Mouse (Mus musculus): ENCODE data around the gene Cacna2d3. TPM values are rescaled to one million over a fixed set of nuclear protein-coding genes. Genes with fewer than 3 reads are reported as not detected.

Cacna2d3 gene
- polyA plus RNA-seq, 1 experiment from 2014 or later, result 37.5 TPM

GRCm38 (mm10) chr14:29558440-29558839 lies 163.2 kb downstream of the Cacna2d3 start:
- no peak overlapping the region for H3K9ac ChIP-seq
- no peaks in the 10 kb centered on the region for H3K9me3 ChIP-seq (replicated peaks)
- ATAC-seq (ENCODE audit: insufficient number of reproducible peaks, low FRiP score, low TSS enrichment, low read depth), result no peak
- H3K27me3 ChIP-seq, result no peaks in the 10 kb centered on the region
- H3K4me3 ChIP-seq (replicated peaks), result no peak overlapping the region
- H3K4me2 ChIP-seq (replicated peaks), result no peak overlapping the region
- H3K27ac ChIP-seq (replicated peaks), result no peak overlapping the region
- WGBS, result 78% methylated on average over 8 of the region's 8 CpGs
- H3K36me3 ChIP-seq, result no peaks in the 10 kb centered on the region
- H3K4me1 ChIP-seq, result no peaks in the 10 kb centered on the region

- 88% methylated on average over 3 of the region's 3 CpGs for WGBS
- no peak overlapping the region for H3K9ac ChIP-seq
Measured at GRCm38 (mm10) chr14:29556152-29556551, 165.5 kb downstream of the Cacna2d3 start.

GRCm38 (mm10) chr14:29552471-29552870 lies 169.2 kb downstream of the Cacna2d3 start:
- no peak for ATAC-seq (ENCODE audit: insufficient number of reproducible peaks, low FRiP score, low TSS enrichment, low read depth)
- H3K4me3 ChIP-seq (replicated peaks), result no peak overlapping the region
- no peaks in the 10 kb centered on the region for H3K9me3 ChIP-seq (replicated peaks)
- H3K36me3 ChIP-seq, result no peaks in the 10 kb centered on the region
- WGBS, result 84% methylated on average over 5 of the region's 5 CpGs
- H3K4me2 ChIP-seq (replicated peaks), result no peak overlapping the region
- H3K9ac ChIP-seq, result no peak overlapping the region
- H3K27ac ChIP-seq (replicated peaks), result no peak overlapping the region
- no peaks in the 10 kb centered on the region for H3K27me3 ChIP-seq
- H3K4me1 ChIP-seq, result no peaks in the 10 kb centered on the region

More at GRCm38 (mm10) chr14:29556152-29556551, 165.5 kb downstream of the Cacna2d3 start:
- H3K9me3 ChIP-seq (replicated peaks), result no peaks in the 10 kb centered on the region
- H3K4me2 ChIP-seq (replicated peaks), result no peak overlapping the region
- no peaks in the 10 kb centered on the region for H3K27me3 ChIP-seq
- ATAC-seq (ENCODE audit: insufficient number of reproducible peaks, low FRiP score, low TSS enrichment, low read depth), result no peak
- no peaks in the 10 kb centered on the region for H3K4me1 ChIP-seq
- H3K36me3 ChIP-seq, result no peaks in the 10 kb centered on the region
- no peak overlapping the region for H3K27ac ChIP-seq (replicated peaks)
- no peak overlapping the region for H3K4me3 ChIP-seq (replicated peaks)

- H3K36me3 ChIP-seq, result no peaks in the 10 kb centered on the region
- no peak overlapping the region for H3K27ac ChIP-seq (replicated peaks)
- no peak overlapping the region for H3K9ac ChIP-seq
- no peaks in the 10 kb centered on the region for H3K4me1 ChIP-seq
- H3K4me2 ChIP-seq (replicated peaks), result no peak overlapping the region
- H3K9me3 ChIP-seq (replicated peaks), result no peaks in the 10 kb centered on the region
- no peaks in the 10 kb centered on the region for H3K27me3 ChIP-seq
- H3K4me3 ChIP-seq (replicated peaks), result no peak overlapping the region
- no peak for ATAC-seq (ENCODE audit: insufficient number of reproducible peaks, low FRiP score, low TSS enrichment, low read depth)
- WGBS, result 79% methylated on average over 5 of the region's 5 CpGs
Measured at GRCm38 (mm10) chr14:29548646-29549045, 173.0 kb downstream of the Cacna2d3 start.

GRCm38 (mm10) chr14:29530516-29530915 lies 191.1 kb downstream of the Cacna2d3 start:
- no peak overlapping the region for H3K4me2 ChIP-seq (replicated peaks)
- H3K36me3 ChIP-seq, result no peaks in the 10 kb centered on the region
- H3K9me3 ChIP-seq (replicated peaks), result no peaks in the 10 kb centered on the region
- no peaks in the 10 kb centered on the region for H3K27me3 ChIP-seq
- H3K27ac ChIP-seq (replicated peaks), result no peak overlapping the region
- no peak overlapping the region for H3K4me3 ChIP-seq (replicated peaks)
- 0 out of 2 replicates have a peak, but pooled peaks cover 1% of the 10 kb centered on the region for H3K4me1 ChIP-seq
- H3K9ac ChIP-seq, result no peak overlapping the region
- 58% methylated on average over 3 of the region's 3 CpGs for WGBS
- ATAC-seq (ENCODE audit: insufficient number of reproducible peaks, low FRiP score, low TSS enrichment, low read depth), result no peak

- Histone ChIP-seq H3K9ac (no peak overlapping the region), H3K27me3 (no peaks in the 10 kb centered on the region), H3K4me2 (replicated peaks) (no peak overlapping the region), H3K27ac (replicated peaks) (no peak overlapping the region), H3K4me3 (replicated peaks) (no peak overlapping the region), H3K4me1 (0 out of 2 replicates have a peak, but pooled peaks cover 5% of the 10 kb centered on the region), H3K36me3 (no peaks in the 10 kb centered on the region), H3K9me3 (replicated peaks) (no peaks in the 10 kb centered on the region)
- ATAC-seq (ENCODE audit: insufficient number of reproducible peaks, low FRiP score, low TSS enrichment, low read depth), result no peak
- WGBS, result 60% methylated on average over 10 of the region's 10 CpGs
Measured at GRCm38 (mm10) chr14:29528696-29529095, 193.0 kb downstream of the Cacna2d3 start.

- no peak overlapping the region for H3K4me3 ChIP-seq (replicated peaks)
- H3K27ac ChIP-seq (replicated peaks), result no peak overlapping the region
- H3K9ac ChIP-seq, result no peak overlapping the region
- H3K9me3 ChIP-seq (replicated peaks), result no peaks in the 10 kb centered on the region
- no peak overlapping the region for H3K4me2 ChIP-seq (replicated peaks)
- no peak for ATAC-seq (ENCODE audit: insufficient number of reproducible peaks, low FRiP score, low TSS enrichment, low read depth)
- WGBS, result 45% methylated on average over 7 of the region's 7 CpGs
- H3K36me3 ChIP-seq, result no peaks in the 10 kb centered on the region
- no peaks in the 10 kb centered on the region for H3K4me1 ChIP-seq
- H3K27me3 ChIP-seq, result no peaks in the 10 kb centered on the region
Measured at GRCm38 (mm10) chr14:29519751-29520669, 201.7 kb downstream of the Cacna2d3 start.

GRCm38 (mm10) chr14:29502667-29503066 lies 219.0 kb downstream of the Cacna2d3 start:
- no peak overlapping the region for H3K9ac ChIP-seq
- H3K4me2 ChIP-seq (replicated peaks), result no peak overlapping the region
- no peak for ATAC-seq (ENCODE audit: insufficient number of reproducible peaks, low FRiP score, low TSS enrichment, low read depth)
- H3K27ac ChIP-seq (replicated peaks), result no peak overlapping the region
- no peak overlapping the region for H3K4me3 ChIP-seq (replicated peaks)
- no peaks in the 10 kb centered on the region for H3K9me3 ChIP-seq (replicated peaks)
- no peaks in the 10 kb centered on the region for H3K36me3 ChIP-seq
- 66% methylated on average over 5 of the region's 5 CpGs for WGBS
- no peaks in the 10 kb centered on the region; the same call in 1 of the 2 replicates for H3K4me1 ChIP-seq
- no peaks in the 10 kb centered on the region for H3K27me3 ChIP-seq

- Histone ChIP-seq H3K9me3 (replicated peaks) (no peaks in the 10 kb centered on the region), H3K27ac (replicated peaks) (no peak overlapping the region), H3K4me2 (replicated peaks) (no peak overlapping the region), H3K4me3 (replicated peaks) (no peak overlapping the region), H3K4me1 (no peaks in the 10 kb centered on the region; the same call in 1 of the 2 replicates), H3K9ac (no peak overlapping the region), H3K27me3 (no peaks in the 10 kb centered on the region), H3K36me3 (no peaks in the 10 kb centered on the region)
- WGBS, result 57% methylated on average over 8 of the region's 8 CpGs
- ATAC-seq (ENCODE audit: insufficient number of reproducible peaks, low FRiP score, low TSS enrichment, low read depth), result no peak
Measured at GRCm38 (mm10) chr14:29498546-29499290, 222.9 kb downstream of the Cacna2d3 start.

- Histone ChIP-seq H3K9me3 (replicated peaks) (no peaks in the 10 kb centered on the region), H3K27ac (replicated peaks) (no peak overlapping the region), H3K4me2 (replicated peaks) (no peak overlapping the region), H3K27me3 (no peaks in the 10 kb centered on the region), H3K4me3 (replicated peaks) (no peak overlapping the region), H3K4me1 (no peaks in the 10 kb centered on the region; the same call in 1 of the 2 replicates), H3K9ac (no peak overlapping the region), H3K36me3 (no peaks in the 10 kb centered on the region)
- WGBS, result 90% methylated on average over 3 of the region's 3 CpGs
- ATAC-seq (ENCODE audit: insufficient number of reproducible peaks, low FRiP score, low TSS enrichment, low read depth), result no peak
Measured at GRCm38 (mm10) chr14:29496552-29496951, 225.1 kb downstream of the Cacna2d3 start.

GRCm38 (mm10) chr14:29491786-29492185 lies 229.9 kb downstream of the Cacna2d3 start:
- ATAC-seq (ENCODE audit: insufficient number of reproducible peaks, low FRiP score, low TSS enrichment, low read depth), result no peak
- Histone ChIP-seq H3K27ac (replicated peaks) (no peak overlapping the region), H3K4me3 (replicated peaks) (no peak overlapping the region), H3K4me1 (no peaks in the 10 kb centered on the region), H3K4me2 (replicated peaks) (no peak overlapping the region), H3K9ac (no peak overlapping the region), H3K36me3 (no peaks in the 10 kb centered on the region), H3K9me3 (replicated peaks) (no peaks in the 10 kb centered on the region), H3K27me3 (no peaks in the 10 kb centered on the region)
- WGBS, result 67% methylated on average over 1 of the region's 1 CpGs

Measured in embryonic facial prominence, embryonic 15.5 days (tissue).